Mouse (Mus musculus) liver, postnatal 0 days (tissue): Measurements from ENCODE around the gene Rasl10b. TPM values are rescaled to one million over a fixed set of nuclear protein-coding genes. Genes with fewer than 3 reads are reported as not detected.

Experiments used
- ATAC-seq: fragments of 200-750 bp; cut with Nextera tagmentation; 2 replicates; pipeline ENCODE4 v1.8.0; 2017; ENCODE audit warnings: mild to moderate bottlenecking, moderate library complexity
- DNase-seq: peaks from one replicate; pipeline ENCODE4 v3.0.0-alpha.2; 2016
- H3K27ac ChIP-seq: fragments of 300-500 bp; sonication (generic); 2 replicates; pipeline ENCODE4 v1.5.1; 2014; ENCODE audit warnings: antibody characterized with exemption, moderate library complexity, mild to moderate bottlenecking, low read depth
- H3K27me3 ChIP-seq: fragments of 300-500 bp; sonication (generic); 2 replicates; pipeline ENCODE4 v1.6.1; 2014; ENCODE audit warnings: low read length, control low read depth, mixed read lengths; ENCODE audit not compliant: insufficient read depth
- H3K36me3 ChIP-seq: fragments of 300-500 bp; sonication (generic); replicated peaks from 2 replicates; pipeline ENCODE4 v1.6.1; 2014; ENCODE audit warnings: mild to moderate bottlenecking, control low read depth, low read length, moderate library complexity, mixed read lengths; ENCODE audit not compliant: insufficient read depth
- H3K4me1 ChIP-seq: fragments of 300-500 bp; sonication (generic); 2 replicates; pipeline ENCODE4 v1.6.1; 2014; ENCODE audit warnings: antibody characterized with exemption, mild to moderate bottlenecking, control low read depth; ENCODE audit not compliant: insufficient read depth
- H3K4me2 ChIP-seq: fragments of 300-500 bp; sonication (generic); 2 replicates; pipeline ENCODE4 v1.6.1; 2014; ENCODE audit warnings: low read depth, mild to moderate bottlenecking, low read length, moderate library complexity, mixed read lengths
- H3K4me3 ChIP-seq: fragments of 300-500 bp; sonication (generic); 2 replicates; pipeline ENCODE4 v1.5.1; 2014; ENCODE audit warnings: low read depth, low read length
- H3K9ac ChIP-seq: fragments of 300-500 bp; sonication (generic); replicated peaks from 2 replicates; pipeline ENCODE4 v1.6.1; 2014; ENCODE audit warnings: mild to moderate bottlenecking, moderate library complexity
- H3K9me3 ChIP-seq: fragments of 300-500 bp; sonication (generic); 2 replicates; pipeline ENCODE4 v1.6.1; 2016; ENCODE audit warnings: mild to moderate bottlenecking, control low read depth, low read length, mixed read lengths
- CTCF ChIP-seq: sonication (generic); IDR thresholded peaks from 2 replicates; pipeline ENCODE4 v1.5.1; 2016; ENCODE audit warnings: antibody characterized with exemption, low read depth
- EP300 ChIP-seq: IDR thresholded peaks from 2 replicates; pipeline ENCODE4 v1.6.1; 2016; ENCODE audit warnings: antibody characterized with exemption, low read depth, mild to moderate bottlenecking
- WGBS: fragments of 180-500 bp; shearing (Covaris S2); extraction: QIAGEN DNeasy Blood & Tissue Kit; methylation state at CpG from one replicate; pipeline ENCODE4 v1.1.7; 2014; ENCODE audit not compliant: insufficient replicate concordance; 5-methylcytosine and 5-hydroxymethylcytosine counted together
- polyA plus RNA-seq: library from polyadenylated mRNA; unstranded; fragments of >200 nt; fragmentation: Nextera tagmentation; extraction: Ambion mirVana; gene quantifications from 2 replicates; pipeline ENCODE4 v1.2.1, GENCODE M21; 2015

Rasl10b gene
- polyA plus RNA-seq, 1 experiment from 2014 or later, result not detected

DNA sequence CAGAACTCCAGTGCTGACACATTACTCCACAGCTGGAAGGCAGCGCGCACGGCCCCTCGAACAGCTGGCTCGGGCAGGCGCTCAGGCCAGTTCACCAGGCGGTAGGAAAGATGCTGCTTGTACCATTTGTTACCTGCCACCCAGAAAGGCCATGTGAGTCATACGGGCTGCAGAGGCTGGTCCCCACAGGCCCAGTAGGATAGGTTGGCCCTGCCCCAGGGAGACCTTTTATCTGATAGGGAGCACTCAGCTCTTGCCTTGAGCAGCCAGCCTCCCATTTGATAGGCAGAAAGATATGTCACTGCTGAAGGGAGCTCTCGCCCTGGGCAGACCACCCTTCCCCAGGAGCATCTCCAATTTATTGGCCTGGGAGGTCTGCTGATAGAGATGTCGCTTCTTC is 38.7 kb downstream of the Rasl10b start:
- 75% methylated on average over 10 of the region's 10 CpGs for WGBS
- Histone ChIP-seq H3K9me3 (no peaks in the 10 kb centered on the region), H3K4me3 (no peak overlapping the region), H3K27me3 (peaks cover 29% of the 10 kb centered on the region), H3K9ac (no peak overlapping the region), H3K4me2 (no peak overlapping the region), H3K36me3 (no peaks in the 10 kb centered on the region), H3K27ac (no peak overlapping the region), H3K4me1 (peaks cover 18% of the 10 kb centered on the region)
- no peak for TF ChIP-seq CTCF
- no peak for TF ChIP-seq EP300
- ATAC-seq, result no peak
- DNase-seq, result no peak

- no peaks in the 10 kb centered on the region for H3K36me3 ChIP-seq
- WGBS, result 51% methylated on average over 16 of the region's 16 CpGs
- ATAC-seq (peak; percentile 27; the same call in 1 of the 2 replicates), DNase-seq (no peak)
- H3K4me2 ChIP-seq, result no peak overlapping the region
- H3K27ac ChIP-seq, result no peak overlapping the region
- TF ChIP-seq EP300 (no peak), CTCF (no peak)
- no peak overlapping the region for H3K9ac ChIP-seq
- no peaks in the 10 kb centered on the region for H3K9me3 ChIP-seq
- no peak overlapping the region for H3K4me3 ChIP-seq
- H3K27me3 ChIP-seq, result peaks cover 23% of the 10 kb centered on the region
- H3K4me1 ChIP-seq, result peaks cover 18% of the 10 kb centered on the region
These were observed 39.3 kb downstream of the Rasl10b start for GRCm38 (mm10) chr11:83448021-83448926.

GRCm38 (mm10) chr11:83448927-83449236 is 39.9 kb downstream of the Rasl10b start:
- Histone ChIP-seq H3K4me1 (peaks cover 15% of the 10 kb centered on the region), H3K27me3 (peaks cover 17% of the 10 kb centered on the region), H3K9me3 (no peaks in the 10 kb centered on the region), H3K4me2 (no peak overlapping the region), H3K36me3 (no peaks in the 10 kb centered on the region), H3K27ac (no peak overlapping the region), H3K4me3 (no peak overlapping the region), H3K9ac (no peak overlapping the region)
- DNase-seq (no peak), ATAC-seq (no peak)
- no peak for TF ChIP-seq EP300
- TF ChIP-seq CTCF, result no peak

DNA sequence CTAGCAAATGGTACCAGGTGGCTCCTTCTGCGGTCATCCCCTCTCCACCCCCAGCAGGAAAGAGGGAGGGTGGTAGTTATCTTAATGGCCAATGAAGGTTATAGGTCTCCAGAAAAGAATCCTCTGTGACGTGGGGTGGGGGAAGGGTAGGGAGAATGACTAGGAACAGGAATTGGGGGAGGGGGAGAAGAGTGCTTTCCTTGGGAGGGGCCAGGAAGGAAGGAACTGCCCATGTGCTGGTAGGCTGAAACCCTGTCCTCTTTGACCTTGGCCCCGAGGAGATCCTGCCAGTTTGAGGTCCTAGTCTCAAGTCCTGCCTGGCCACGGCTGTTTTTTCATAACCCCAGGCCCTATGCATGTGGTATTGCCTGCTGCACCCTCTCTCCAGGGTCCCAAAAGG is 40.4 kb downstream of the Rasl10b start:
- Histone ChIP-seq H3K4me3 (no peak overlapping the region), H3K9ac (no peak overlapping the region), H3K4me1 (peaks cover 15% of the 10 kb centered on the region), H3K27me3 (peaks cover 12% of the 10 kb centered on the region; the same call in 1 of the 2 replicates), H3K4me2 (no peak overlapping the region), H3K27ac (no peak overlapping the region), H3K36me3 (no peaks in the 10 kb centered on the region), H3K9me3 (no peaks in the 10 kb centered on the region)
- no peak for ATAC-seq
- 41% methylated on average over 4 of the region's 4 CpGs for WGBS
- DNase-seq, result no peak
- TF ChIP-seq EP300 (no peak), CTCF (no peak)

GRCm38 (mm10) chr11:83450550-83450949 is 41.6 kb downstream of the Rasl10b start:
- ATAC-seq (no peak), DNase-seq (no peak)
- no peaks in the 10 kb centered on the region for H3K36me3 ChIP-seq
- H3K4me1 ChIP-seq, result peaks cover 20% of the 10 kb centered on the region
- TF ChIP-seq EP300, result no peak
- H3K4me2 ChIP-seq, result no peak overlapping the region
- 49% methylated on average over 1 of the region's 1 CpGs for WGBS
- H3K9ac ChIP-seq, result no peak overlapping the region
- H3K4me3 ChIP-seq, result no peak overlapping the region
- H3K9me3 ChIP-seq, result no peaks in the 10 kb centered on the region
- no peaks in the 10 kb centered on the region for H3K27me3 ChIP-seq
- no peak overlapping the region for H3K27ac ChIP-seq

DNA sequence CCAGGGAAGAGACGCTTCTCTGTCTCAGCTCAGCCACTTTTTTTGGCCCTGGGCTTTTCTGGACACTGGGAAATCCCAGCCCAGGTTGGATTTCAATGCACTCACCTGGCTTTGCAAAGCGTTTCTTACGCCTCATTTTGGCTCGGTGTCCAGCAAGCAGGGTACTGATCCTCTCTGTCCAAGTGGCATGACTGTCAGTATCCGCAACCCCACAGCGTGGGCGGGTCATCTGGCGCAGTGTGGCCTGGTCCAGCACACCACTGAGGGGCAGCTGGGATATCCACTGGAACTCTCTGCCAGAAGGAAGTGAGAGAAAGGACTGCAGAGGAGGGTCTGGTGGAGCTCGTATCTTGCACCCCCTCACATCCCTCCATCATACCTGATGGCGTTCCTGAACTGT is 42.3 kb downstream of the Rasl10b start:
- H3K9me3 ChIP-seq, result no peaks in the 10 kb centered on the region
- 87% methylated on average over 10 of the region's 10 CpGs for WGBS

More for the DNA sequence above, 42.3 kb downstream of the Rasl10b start:
- Histone ChIP-seq H3K27me3 (no peaks in the 10 kb centered on the region), H3K27ac (no peak overlapping the region), H3K4me1 (peaks cover 22% of the 10 kb centered on the region), H3K4me2 (no peak overlapping the region), H3K36me3 (no peaks in the 10 kb centered on the region), H3K9ac (no peak overlapping the region), H3K4me3 (no peak overlapping the region)
- DNase-seq, result no peak
- ATAC-seq, result no peak
- no peak for TF ChIP-seq CTCF
- TF ChIP-seq EP300, result no peak
